Mouse (Mus musculus): ENCODE results near the gene Senp1. TPM values are rescaled to one million over a fixed set of nuclear protein-coding genes. Genes with fewer than 3 reads are reported as not detected.

Senp1 gene
- polyA plus RNA-seq, 1 experiment = 17.4 TPM

DNA sequence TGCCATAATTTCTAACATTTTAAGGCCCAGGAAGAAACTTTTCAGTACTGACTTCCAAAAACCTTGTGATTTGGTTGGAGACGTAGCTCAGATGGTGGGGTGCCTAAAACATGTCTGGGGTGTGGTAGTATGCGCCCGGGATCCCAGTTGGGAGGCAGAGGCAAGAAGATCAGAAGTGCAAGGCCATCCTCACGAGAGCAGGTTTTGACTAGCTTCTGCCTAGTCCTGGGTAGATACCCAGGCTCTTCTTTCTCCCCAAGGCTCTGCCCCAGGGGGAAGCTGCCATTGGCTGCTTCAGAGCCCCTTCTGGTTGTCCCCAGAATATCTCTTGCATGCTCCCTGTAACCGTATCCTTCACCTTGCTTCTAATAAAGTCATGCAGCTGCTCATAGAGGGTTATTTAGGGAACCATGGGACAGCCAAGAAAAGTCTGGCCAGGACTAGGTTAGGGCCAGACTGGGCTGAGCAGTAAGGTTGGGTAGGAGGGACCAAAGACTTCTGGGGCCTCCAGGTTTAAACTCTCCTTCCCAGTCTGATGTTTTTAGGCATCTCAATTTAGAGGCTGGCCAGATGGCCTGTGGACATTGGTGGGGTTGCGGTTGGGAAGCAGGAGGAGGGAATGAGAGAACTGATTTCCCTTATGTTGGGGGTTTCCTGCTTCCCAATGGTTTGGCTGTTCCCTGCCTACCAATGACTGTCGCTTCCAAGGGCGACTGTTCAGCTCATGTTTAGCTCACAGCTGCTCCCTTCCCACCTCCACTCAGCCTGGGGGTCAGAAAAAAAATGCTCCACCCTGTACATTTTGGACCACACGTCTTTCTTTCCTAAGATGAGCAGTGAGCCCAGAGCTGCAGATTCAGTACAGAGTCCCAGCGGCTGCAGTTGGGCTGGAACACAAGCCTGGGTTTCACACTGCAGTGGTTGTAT, 21.6 kb upstream of the Senp1 start:
- TF ChIP-seq GATA1 (IDR thresholded peaks at IDR 0.05; ENCODE audit: low read length) = no peak

DNA sequence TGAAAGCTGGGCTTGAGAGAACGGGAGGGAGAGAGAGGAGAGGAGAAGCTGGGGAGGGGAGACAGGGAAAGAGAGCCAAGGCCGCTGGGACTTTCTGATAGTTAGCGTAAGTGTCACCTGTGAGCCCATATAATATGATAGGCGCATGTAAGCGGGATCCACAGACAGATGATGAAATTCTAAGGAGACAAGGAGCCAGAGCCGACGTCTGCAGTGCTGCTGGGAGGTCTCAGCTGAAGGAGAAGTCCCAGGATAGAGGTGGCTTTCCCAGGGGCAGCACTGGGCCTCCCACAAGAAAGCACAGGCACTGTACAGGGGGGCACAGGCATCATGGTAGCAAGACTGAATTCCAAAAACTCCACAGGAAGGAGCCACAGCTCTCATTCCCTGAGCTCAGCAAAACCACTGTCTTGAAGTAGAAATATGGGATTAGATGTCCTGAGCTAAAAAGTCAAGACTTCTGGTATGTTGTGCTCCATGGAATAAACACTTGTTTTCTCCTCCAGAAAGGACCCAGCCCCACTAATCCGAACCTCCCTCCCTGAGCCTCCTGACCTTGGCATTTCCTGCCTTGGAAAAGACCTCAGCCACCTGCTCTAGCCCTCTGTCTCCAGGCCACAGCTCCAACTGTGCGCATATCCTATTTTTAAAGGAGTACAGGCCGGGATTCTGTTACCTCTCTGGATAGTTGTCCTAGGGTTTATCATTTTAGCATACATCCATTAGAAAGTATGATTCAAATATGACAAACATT, 20.7 kb upstream of the Senp1 start:
- TF ChIP-seq GATA1 (IDR thresholded peaks at IDR 0.05; ENCODE audit: low read length) = no peak

DNA sequence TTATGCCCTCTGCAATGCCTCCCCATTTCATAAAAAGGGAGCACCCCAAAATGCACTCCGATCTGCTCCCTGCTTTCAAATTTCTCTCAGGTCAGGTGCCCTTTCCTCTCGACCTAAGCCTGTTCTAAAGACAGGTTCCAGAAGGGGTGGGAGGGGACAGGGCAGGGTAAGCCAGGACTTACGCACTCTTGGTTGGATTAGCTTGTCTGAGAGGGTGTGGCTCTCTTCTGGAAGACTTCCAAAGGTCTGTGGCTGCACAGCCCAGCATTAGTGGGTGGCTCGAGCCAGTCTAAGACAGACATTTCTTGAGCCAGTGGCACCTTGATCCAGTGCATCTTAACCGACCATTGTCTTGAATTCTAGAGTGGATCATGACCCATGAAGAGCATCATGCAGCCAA, 18.2 kb upstream of the Senp1 start:
- TF ChIP-seq GATA1 (IDR thresholded peaks at IDR 0.05; ENCODE audit: low read length) = no peak

DNA sequence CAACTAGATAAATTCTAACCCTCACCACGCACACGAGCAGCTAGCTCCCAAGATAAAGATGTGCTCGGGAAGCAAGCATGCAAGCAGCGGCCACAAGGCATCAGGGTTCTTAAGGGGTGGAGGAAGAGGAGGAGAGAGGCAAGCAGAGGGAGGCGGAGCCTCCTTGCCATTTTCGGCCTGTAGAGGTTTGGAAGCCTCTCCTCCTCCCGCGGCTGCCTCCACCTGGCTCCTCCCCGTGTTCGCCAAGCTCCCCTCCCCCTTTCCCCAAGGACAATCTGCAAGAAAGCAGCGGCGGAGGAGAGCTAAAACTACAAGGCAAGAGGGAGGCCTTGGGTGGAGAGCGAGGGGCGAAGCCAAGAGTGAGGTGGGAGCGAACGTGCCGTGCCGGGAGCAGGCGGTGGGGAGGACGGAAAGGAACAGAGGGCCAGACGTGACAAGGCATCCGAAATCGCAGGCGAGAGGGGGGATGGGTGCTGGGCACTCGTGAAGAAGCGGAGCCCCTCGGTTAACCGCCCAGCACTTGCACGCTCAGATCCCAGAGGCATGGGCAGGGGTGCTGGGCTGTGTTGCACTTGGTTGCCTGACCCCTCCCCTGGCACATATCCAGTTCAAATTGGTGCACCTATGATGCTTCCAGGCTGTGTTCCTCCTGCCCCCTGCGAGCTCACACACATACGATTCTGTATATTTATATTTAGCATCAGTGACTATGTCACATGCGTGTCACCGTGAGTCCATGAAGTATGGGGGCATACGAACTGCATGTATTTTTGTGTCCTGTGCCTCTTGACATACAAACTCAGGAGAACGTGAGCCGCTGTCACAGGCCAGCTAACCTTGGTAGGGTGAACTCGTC, 15.0 kb upstream of the Senp1 start:
- TF ChIP-seq GATA1 (IDR thresholded peaks at IDR 0.05; ENCODE audit: low read length) = no peak

DNA sequence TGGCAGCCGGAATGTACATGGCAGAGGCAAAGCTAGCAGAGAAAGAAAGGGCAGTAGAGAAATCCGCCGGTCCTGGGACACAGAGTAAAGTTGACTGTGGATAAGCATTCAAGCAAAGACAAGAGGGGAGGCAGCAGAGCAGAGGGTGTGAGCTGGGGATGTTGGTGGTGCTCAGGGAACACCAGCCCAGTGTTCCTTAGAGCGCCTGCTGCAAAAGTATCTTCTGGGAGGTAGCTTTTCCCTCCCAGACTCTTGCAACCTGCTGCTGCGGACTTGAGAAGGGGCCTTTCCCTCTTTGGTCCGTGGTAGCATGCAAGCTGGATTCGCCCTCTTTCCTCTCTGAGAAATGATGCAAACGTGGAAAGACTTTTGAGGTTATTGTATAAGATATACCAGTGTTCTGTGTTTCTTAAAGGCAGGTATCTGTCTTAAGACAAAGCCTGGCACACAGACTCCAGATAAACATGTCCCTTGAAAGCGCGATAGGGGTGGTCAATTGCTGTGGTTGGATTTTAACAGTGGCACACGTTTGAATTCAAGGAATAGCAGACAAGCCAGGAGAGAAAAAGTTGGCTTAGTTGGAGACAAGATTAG, 14.3 kb upstream of the Senp1 start:
- TF ChIP-seq GATA1 (IDR thresholded peaks at IDR 0.05; ENCODE audit: low read length) = no peak

DNA sequence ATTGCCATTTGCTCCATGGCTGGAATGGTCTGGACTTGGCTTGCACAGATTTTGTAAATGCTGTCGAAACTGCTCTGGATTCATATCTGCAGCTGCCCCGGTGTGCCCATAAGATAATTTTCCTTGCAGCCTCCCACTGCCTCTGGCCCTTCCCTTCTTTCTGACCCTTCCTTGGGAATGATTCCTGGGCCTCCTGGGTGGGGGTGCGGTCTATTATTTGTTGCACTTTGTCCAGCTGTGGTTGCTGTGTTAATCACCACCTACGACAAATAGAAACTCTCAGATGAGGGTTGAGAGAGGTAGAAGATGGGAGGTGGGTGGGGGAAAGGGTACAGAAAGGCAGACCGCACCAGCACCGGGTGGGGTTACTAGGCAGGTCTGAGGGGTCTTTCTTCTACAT, 13.7 kb upstream of the Senp1 start:
- no peak for TF ChIP-seq GATA1 (IDR thresholded peaks at IDR 0.05; ENCODE audit: low read length)

DNA sequence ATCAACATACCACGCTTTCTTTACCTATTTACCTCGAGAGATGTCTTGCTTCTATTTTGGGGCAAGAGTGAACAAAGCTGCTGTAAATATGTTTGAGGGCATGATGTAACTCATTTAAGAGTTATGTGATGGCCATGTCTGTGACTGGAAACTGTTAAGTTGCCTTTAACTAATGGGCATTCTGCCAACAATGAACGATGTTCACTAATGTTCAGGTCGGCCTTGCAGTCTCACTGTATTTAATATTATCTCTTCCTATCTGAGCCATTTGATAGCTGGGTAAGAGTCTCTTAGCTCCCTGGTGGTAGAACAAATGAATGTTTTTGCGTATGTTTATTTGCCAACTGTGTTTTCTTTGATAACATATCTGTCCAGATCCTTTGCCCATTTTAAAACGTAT, 13.0 kb upstream of the Senp1 start:
- TF ChIP-seq GATA1 (IDR thresholded peaks at IDR 0.05; ENCODE audit: low read length) = no peak

DNA sequence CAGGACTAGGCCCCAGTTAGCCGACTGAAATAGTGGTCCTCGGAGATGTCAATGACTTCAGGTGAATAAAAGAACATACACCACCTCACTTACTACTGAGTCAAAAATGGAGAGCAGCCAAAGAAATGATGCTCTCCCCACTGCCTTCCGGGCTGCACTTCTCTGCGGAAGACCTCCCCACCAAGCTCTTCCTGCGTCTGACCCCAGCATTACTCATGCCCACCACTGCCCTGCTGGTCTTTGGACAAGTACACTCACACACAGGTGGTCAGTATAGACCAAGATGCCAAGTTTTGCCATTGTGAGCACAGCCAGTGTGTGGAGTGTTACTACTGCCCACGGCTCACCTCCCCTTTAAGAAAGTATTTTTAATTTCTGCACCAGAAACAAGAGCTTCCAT, 8.9 kb upstream of the Senp1 start:
- TF ChIP-seq GATA1 (IDR thresholded peaks at IDR 0.05; ENCODE audit: low read length) = no peak

DNA sequence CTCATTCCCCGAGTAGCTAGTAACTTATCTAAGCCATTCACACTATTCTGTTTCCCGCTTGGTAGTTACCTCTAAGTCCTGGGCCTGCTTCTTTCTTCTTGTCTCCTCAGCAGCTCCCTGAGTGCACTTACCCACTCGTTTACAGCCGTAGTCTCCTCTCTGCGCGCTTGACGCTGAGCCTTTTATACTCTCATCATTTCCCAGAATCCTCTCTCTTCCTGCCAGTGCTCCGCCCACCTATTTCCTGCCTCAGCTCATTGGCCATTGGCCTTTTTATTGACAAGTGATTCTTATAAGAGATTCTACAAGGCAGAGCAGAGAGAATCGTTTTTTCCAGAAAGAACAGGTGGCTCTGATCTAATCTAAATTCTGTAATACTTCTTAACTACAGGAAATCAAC, 5.0 kb upstream of the Senp1 start:
- no peak for TF ChIP-seq GATA1 (IDR thresholded peaks at IDR 0.05; ENCODE audit: low read length)

DNA sequence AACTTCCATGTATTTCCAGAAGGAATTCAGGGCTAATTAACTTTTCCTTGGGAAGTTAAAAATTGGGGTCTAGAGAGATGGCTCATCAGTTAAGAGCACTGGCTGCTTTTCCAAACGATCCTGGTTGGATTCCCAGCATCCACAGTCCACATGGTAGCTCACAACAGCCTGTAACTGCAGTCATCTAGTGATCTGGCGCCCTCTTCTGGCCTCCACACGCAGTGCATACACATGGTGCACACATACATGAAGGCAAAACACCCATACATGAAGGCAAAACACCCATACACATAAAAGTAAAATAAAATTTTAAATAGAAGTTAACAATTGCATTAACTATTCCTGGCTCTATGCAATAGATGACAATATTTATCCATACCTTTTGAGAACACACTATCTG, 3.4 kb upstream of the Senp1 start:
- no peak for TF ChIP-seq GATA1 (IDR thresholded peaks at IDR 0.05; ENCODE audit: low read length)

DNA sequence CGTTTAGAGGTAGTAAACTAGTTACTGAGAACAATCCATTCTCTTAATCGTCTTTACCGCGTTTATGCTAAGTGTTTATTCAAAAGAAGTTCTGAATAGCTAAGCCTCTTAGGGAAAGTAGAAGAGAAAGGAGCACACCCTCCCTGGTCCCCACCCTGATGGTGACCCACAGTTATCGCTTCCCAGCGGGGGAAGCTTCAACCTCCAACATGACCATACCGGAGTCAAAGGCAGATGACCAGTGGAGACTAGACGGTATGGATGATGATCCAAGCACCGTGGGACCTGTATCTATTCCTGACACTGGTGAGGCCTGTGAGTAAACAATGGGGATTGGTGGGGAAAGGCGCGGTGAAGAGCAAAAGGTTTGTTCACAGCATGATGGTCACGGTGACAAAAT, 1.4 kb upstream of the Senp1 start:
- TF ChIP-seq GATA1 (IDR thresholded peaks at IDR 0.05; ENCODE audit: low read length) = no peak

DNA sequence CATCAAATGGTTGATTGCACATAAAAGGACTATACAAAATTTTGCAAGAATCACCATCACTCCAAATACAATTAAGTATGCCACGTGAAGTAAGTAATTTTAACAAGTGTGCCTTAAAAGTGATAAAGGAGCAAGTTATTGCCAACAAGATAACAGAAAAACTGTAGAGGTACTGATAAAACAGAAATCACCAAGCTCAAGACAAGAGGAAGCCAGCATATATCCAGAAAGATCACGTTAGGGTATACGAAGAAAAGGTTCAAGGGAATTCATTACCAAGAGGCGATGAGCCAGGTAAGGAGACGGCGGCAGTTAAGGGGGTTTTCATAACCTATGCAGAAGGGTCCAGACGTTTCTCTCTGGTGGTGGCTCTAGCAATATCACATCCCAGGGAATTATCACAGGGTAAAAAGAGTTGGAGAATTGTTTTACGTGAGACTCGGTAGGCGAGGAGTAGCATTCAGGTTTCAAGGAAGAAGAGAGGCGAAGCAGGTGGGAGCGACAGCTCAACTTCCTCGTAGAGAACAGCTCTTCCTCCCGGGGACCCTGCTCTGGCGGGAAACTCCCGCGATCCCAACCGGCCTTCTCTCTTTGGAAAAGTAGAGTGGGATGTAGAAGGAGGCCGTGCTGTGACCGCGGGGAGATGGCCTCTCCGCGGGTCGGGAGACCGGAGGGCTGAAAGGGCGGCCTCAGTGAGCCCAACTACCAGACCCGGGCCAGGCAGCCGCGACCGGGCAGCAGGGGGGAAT, 998 bp downstream of the Senp1 start, which contains the start of gene Pfkm:
Pfkm (plus strand) TSS at position 218 of the 749 bp plus-strand sequence.
- TF ChIP-seq GATA1 (IDR thresholded peaks at IDR 0.05; ENCODE audit: low read length) = peak; percentile 19

DNA sequence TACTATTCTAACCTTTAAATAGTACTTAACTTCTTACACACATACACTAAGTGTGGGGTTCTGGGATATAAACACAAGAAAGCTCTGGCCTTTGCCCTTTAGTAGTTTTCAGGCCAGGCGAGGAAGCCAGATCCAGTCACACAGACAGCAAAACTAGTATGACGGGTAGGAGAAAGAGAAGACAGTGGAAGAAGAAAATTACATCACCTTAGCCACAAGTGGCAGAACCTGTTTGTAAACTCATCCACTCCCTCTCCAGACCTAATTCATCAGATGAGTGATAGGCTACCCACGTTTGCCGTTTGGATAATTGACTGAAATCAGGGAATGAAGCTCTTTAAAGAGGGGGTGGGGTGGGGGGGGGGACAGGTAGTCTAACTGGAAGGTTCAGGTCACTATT, 1.7 kb downstream of the Senp1 start:
- TF ChIP-seq GATA1 (IDR thresholded peaks at IDR 0.05; ENCODE audit: low read length) = no peak

DNA sequence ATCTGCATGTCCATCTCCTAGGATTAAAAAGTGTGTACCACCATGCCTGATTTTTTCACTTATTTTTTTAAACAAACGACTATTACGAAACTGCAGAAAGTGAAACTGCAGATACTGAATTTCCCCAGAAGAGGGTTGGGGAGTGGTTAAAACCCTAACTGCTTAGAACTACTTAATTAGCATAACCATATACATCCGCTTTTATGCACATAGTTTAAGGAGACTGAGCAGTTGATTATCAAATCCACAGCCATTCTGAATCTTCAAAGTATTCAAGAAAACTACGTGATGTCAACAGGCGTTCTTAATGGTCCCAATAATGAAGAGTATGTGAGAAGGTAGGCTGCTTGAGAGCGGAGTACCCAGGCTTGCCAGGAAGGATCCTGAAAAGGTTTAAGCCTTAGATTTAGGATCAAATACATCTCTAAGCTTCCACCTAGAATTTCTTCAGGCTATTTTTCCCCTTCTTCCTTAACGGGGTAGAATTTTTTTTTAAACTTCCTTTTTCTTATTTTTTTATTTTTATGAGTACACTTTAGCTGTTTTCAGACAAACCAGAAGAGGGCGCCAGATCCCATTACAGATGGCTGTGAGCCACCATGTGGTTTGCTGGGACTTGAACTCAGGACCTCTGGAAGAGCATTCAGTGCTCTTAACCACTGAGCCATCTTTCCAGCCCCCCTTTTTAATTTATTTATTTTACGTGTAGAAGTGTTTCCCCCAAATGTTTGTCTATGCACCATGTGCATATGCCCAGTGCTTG, 3.9 kb downstream of the Senp1 start:
- TF ChIP-seq GATA1 (IDR thresholded peaks at IDR 0.05; ENCODE audit: low read length) = no peak

All from G1E-ER4 (cell line).